Mouse (Mus musculus) gastrocnemius, adult 18-20 months (tissue): ENCODE data around the gene Rbck1. TPM values are rescaled to one million over a fixed set of nuclear protein-coding genes. Genes with fewer than 3 reads are reported as not detected.

ENCODE experiments used
- DNase-seq: peaks from one replicate; pipeline ENCODE4 v3.0.0; 2021; ENCODE audit warnings: low spot score
- total RNA-seq, 2 experiments: library from RNA; stranded (reverse); gene quantifications; 2 replicates each; pipeline ENCODE4 v1.2.3; 2021

Gene Rbck1
- total RNA-seq, 2 experiments from 2014 or later = 24.6 to 26.6 TPM

DNA sequence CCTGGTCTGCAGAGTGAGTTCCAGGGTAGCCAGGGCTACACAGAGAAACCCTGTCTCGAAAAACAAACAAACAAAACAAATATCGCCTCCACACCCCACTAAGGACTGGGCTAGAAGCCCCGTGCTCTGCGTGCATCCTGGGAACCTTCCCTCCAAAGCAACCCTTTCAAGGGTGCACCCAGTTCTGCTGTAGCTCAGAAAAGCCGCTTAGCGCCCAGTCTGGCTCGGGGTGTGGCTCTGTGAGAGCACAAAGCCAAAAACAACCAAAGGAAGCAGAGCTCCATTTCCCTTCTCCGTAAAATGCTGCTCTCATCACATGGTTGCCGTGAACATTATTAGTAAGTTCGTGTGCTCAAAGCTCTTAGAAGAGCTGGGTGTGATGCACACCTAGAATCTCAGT is 11.9 kb upstream of the Rbck1 start:
- no peak for DNase-seq

DNA sequence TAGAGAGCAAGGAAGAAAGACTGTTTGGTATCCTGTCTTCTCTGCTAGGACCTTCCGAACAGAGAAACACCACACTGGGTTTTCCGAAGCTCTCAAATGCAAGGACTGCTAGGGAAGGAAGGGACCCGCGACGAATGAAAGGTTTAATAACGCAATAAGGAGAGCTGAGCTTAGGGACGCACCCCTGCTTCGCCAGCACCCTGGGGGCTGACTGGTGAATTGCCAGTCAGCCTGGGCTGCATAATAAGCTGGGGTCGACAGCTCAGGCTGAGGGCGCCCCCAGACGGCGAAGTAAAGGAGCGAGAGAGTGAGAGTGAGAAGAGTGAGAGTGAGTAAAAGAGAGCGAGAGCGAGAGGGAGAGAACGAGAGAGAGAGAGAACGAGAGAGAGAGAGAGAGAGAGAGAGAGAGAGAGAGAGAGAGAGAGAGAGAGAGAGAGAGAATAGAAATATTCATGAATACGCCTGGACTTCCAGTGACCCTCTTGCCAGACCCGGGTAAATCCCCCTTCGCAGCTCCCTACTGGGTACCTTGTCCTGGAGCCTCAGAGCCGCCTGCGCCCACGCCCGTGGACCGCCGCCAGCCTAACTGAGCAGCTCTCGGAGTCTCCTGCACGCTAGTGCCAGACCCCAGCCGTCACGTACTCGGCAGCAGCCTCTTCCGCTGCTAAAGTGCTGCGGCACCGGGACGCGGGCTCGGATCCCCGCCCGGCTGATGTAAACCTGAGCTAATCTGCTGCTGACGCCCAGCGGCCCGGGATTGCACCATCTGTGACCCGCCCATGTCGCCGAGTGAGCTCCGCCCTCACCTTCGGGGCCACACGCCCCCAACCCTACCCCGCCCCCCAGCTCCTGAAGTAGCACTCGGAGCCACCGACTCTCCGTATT is 11.1 kb upstream of the Rbck1 start, which contains the start of gene Trib3:
TSS of gene Trib3 (minus strand) at position 704 of the 885 bp plus-strand sequence.
- peak; percentile 72 for DNase-seq

DNA sequence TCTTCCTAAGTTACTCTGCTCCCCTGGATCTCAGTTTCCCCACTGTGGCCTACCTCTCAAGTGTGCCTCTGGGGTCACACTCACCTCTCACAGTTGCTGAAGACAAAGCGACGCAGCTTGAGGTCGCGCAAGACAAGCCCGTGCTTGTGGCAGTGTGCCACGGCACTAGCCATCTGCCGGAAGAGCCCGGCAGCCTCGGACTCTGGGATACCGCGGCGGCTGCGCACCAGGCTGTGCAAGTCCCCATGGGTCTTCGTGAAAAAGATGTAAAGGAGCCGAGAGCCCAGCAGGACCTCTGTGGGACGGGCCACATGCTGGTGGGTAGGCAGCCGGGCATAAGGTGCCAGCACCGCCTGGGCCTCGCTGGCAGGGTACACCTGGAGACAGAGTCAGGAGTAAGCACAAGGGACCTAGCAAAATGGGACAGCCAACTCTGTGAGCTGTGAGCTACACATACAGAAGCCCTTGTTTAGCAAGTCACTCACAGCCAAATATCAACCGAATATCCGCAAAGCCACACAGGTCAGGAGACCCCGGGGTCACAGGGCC is 7.3 kb upstream of the Rbck1 start:
- DNase-seq = no peak

DNA sequence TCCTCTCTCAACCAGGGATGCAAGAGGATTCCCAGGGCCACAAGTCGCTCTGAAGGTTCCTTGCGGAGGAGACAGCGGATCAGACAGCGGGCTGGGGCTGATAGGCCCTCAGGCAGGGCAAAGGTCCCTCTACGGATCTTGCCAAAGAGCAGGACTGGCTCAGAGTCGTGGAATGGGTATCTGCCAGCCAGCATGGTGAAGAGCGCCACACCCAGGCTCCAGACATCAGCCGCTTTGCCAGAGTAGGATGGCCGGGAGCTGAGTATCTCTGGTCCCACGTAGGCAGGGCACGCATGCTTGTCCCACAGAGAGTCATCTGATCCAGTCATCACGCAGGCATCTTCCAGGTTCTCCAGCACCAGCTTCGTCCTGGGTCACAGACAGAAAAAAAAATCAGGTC is 5.9 kb upstream of the Rbck1 start:
- no peak for DNase-seq

DNA sequence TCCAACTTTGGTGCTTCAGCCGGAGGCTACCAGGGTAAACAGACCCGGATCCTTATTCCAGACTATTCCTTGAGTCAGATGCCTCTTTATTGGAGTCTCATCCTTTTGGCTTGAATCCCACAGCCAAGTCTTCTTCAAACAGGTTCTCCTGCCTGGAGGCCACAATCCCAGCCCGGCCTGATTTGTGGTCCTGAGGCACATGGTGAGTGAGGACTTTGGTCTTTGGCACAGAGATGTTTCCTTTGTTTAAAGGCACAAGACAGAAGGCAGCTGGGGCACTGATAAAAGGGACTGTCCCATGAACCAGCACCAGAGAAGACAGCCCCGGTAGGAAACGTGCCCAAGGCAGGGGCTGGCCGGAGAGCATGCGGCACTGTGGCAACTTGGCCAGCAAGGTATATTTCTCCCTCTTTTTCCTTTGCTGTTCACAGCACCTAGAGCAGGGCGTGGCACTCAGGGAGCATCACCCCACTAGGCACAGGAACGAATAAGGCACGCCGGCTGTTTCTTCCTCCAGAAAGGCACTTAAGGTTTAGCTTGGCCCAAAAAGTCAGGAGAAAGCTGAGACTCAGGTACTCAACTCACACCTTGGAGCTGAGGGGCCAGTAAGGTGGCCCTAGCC is 5.2 kb upstream of the Rbck1 start:
- no peak for DNase-seq

DNA sequence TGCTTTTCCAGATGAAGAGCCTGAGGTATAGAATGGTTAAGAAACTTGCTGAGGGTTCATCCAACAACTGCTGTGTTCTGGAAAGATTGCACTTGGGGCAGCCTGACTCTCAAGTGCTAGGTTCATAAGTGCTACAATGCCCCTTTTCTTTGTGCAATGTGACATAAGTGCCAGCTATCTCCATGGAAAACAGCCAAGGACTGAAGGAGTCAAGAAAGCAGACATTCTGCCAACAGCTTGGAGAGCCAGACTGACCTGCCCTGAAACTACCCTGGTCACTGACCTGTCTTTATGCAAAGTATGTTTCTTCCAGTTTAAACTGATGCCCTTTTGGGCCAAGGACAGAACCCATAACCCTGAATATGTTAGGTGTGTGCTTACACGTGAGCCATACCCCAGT is 4.4 kb upstream of the Rbck1 start:
- DNase-seq = no peak

DNA sequence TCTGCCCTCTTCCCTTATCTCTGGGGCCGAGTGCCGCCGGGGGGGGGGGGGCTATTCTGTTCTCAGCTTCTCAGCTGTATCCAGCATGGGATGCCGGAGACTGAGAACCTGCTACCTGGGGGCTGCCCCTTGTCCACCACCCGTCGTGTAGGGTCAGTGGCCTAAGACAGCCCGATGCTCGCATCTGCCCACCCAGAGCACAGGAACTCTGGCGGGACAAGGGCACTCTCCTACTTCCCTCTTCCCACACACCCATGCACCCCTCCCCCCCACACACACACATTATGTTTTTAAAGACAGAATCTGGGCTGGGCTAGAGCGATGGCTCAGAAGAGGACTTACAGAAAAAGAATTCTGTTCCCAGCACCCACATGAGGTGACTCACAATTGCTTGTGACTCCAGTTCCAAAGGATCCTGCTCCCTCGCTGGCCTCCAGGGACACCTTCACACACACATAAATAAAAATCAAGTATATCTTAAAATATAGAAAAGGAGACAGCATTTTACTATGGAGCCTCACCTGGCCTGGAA is 2.9 kb upstream of the Rbck1 start:
- no peak for DNase-seq

DNA sequence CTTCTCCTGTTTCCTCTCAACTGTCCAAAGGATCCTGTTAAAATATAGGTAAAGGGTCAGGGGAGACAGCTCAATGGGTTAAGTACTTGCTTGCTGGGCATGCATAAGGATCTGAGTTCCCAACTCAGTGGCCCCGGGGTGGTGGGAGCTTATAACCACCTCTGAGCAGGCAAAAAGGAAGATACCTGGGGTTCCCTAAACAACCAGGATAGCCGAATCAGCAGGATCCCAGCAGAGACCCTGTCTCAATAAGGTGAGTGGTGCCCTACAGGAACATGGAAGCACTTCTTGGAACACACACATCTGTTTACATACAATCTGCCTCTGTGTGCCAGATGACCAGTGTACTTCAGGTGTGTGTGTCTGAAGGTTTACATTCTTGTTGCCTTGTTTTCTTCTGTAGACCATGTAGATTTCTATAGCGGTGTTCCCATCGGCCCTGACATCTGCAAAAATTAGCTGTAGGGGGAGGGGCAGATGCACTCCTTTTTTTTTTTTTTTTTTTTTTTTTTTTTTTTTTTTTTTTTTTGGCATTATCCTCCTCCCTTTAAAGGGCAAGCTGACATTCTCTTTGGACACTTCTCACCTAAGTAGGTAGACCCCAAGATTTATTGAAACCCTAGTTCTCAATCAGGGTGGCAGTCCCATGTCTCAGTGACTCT is 1.0 kb upstream of the Rbck1 start:
- no peak for DNase-seq

DNA sequence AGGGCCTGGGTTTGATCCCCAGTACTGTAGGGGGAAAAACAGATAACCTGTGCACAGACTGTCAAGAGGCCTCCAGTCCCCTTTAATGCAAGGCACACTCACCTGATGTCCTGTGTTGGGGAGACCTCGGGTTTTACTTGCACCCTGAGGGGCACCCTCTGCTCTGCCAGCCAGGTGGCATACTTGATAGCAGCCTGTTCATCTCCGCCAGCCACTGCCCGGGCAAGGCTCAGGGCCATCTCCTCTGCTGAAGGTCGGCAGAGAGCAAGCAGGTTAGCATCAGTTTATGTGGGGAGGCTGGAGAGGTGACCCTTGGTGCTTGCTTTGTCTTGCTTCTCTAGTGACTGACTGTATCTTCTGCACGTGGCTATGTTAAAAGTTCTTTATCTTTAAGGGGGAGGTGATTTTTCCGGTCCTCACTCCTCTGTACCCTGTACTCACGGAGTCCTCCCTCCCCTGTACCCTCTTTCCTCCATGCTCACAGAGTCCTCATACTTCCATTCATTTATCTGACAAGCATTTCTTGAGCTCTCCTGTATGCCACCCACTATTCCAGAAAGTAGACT is 1.5 kb downstream of the Rbck1 start:
- no peak for DNase-seq

DNA sequence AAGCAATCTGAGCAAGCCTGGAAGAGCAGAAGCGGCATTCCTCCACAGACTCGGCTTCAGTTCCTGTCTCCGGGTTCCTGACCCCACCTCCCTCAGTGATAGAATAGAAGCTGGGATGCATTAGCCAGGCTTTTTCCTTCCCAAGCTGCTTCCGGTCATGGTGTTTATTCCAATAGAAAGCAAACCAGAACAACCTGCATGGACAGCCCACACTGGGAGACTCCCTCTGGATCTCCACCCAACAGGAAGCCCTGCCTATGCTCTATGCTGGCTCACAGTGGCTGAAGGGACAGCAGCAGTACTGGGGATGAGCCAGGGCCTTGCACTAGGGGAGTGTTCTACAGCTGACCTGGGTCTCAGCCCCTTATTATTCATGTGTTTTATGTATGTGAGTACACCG is 4.5 kb downstream of the Rbck1 start:
- DNase-seq = no peak

DNA sequence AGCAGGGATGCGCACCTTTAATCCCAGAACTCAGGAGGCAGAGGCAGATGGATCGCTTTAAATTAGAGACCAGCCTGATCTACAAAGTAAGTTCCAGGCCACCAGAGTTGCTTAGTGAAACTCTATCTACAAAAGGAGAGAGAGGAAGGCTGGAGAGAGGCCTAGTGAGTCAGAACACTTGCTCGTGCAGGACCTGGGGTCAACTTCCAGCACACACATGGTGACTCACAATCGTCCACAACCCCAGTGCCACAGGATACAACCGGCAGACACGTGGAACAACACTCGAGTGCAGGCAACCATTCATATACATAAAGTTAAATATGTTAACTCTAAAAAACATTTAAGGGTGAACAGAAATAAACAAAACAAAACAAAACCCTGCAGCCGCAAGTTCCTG is 5.8 kb downstream of the Rbck1 start:
- no peak for DNase-seq

DNA sequence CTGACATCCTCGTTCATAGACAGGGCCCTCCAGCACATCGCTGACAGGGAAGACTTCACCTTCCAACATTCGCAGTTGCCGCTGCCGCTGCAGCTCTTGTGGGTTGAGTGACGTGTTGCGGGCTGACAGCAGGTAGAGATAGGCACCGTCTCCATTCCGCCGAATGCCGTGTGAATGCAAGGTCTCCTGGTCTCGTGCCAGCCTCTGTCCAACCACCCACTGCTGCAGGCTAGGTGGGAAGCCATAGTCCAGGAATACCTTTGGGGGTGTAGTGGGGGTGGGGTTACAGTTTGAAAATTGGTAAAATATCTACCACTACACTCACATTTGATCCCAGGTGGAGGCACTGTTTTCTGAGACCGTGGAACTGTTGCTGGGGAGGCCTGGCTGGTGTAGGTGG is 6.3 kb downstream of the Rbck1 start:
- DNase-seq = no peak

DNA sequence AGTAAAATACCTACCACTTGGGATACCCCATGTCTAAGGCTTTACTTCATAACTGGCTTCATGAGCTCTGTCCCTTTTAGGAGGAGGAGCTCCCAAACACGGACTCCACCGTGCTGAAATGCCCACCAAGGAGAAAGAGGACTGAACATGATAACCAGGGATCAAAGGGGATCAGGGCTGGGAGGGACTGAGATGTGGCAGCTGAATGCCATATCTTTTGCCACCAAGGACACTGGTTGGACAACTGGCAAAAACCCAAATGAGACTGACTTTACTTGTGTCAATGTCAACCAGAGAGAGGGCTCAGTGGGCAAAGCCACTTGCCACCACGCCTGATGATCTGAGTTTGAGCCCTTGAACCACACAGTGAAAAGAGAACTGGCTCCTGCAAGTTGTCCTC is 7.6 kb downstream of the Rbck1 start:
- DNase-seq = no peak

DNA sequence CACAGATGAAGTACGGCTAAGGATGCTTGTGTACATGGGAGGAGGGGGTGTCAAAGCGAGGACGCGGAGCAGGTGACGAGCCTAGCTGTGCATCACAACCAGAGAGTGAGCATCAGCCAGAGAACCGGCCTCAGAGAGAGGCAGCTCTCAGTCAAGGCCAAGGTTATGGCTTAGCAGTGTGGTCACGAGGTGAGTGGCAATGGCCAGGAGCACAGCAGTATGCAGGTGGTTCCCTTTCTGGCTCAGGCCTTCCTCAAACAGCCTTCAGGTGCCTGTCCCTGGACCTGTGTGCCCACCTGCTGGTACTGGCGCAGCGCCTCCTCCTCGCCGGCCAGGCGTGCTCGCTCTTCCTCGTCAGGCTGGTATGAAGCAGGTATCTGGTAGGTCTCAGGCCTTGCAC is 8.5 kb downstream of the Rbck1 start:
- no peak for DNase-seq

DNA sequence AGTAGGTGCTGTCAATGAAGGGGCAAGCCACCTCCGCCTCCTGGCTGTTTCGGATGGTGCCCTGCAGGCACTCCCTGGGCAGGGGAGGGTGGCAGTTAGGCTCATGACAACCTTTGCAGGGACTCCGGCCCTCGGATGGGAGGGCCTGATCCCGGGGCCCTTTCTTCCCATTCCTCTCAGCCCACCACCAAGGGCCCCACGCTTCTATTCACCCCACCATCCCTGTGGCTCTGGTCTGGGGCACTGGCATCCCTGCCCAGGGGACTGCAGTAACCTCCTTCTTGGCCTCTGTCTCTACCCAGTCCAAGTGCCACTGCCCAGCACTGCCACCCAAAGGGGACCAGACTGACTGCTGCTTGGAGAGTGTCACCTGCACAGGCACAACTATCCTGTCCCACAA is 10.3 kb downstream of the Rbck1 start:
- no peak for DNase-seq

DNA sequence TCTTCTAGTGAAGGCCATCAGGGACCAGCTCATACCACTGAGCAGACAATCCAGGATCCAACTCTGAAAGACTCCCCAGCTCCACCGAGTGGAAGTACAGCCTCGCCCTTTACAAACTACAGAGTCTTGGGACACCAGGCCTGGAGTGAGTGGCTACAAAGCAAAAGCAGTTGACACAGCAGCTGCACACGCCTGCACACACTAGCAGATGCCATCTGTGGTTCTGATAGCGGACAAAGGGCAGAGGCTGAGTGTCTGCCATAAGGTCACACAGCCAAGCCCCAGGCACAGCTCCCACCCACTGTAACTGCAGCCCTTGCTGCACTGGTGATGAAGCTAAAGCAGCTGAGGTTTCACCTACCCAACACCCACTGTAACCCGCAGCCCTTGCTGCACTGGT is 10.9 kb downstream of the Rbck1 start:
- no peak for DNase-seq

DNA sequence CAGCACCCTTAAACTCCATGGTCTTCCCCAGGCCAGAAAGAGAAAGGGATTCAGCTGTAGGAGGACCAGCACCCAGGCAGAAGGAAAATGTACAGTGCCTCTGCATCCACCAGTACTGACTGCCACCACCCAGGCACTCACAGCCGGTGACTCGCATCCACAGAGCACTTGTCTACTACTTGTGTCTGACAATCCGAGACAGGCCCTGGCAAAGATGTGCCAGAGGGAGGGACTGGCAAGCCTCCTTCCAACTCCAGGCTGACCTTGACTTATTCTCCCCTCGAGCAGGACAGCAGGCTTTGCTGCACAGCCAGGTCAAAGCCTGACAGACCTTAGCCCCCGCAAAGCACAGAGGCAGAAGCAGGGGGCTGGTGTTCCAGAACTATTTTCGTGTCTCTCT is 15.4 kb downstream of the Rbck1 start:
- DNase-seq = no peak

DNA sequence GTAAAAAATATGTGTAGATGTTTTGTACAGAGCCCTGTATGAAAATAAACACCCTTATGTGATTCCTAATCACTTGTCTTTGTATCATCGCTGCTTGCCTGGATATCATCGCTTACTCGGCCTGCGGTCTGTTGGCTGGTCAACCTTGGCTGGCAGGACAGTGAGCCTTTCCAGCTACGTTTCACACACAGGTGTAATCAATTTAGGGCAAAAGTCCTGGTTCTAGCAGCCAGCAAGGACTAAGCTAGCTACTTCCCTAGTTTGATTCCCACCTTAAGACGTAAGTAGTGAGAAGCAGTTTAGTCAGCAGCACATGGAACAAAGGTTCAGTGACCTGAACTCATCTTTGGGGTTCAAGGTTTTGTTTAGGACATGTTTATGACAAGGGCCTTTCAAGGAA is 18.5 kb downstream of the Rbck1 start:
- no peak for DNase-seq

DNA sequence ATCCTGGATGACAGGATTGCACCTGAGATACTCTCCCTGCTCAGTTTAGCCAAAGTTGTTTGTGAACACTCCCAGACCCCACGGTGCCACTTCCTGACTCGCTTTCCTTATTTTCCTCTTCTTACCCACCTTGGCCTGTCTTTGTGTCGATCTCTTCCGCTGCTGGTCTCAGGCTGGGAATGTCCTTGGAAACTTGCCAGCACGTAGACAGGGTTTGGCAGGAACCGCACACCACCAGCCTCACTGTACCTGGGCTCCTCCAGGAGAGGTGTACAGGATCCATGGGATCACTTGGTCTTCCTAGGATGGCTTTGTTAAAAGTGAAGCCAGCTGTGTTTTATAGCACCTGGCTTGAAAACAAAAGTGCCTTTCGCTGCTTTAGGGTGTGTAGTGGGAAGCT is 19.5 kb downstream of the Rbck1 start:
- no peak for DNase-seq

DNA sequence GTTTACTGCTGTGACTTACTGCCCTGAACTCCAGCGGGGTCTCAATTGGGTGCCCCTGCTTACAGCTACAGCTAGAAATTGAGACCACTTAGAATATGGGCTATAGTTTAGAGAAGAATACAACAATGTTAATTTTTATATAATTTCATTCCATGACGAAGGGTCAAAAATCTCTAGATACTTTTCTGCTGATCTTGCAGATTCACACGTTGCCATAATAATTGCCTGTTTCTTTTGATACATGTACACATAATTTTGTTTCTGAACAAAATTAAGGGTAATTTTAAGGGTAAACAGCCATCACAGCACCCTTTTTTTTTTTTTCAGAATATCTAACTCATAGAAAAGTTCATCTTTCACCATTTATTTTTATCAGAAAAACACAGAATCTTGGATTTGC is 25.3 kb downstream of the Rbck1 start:
- no peak for DNase-seq

DNA sequence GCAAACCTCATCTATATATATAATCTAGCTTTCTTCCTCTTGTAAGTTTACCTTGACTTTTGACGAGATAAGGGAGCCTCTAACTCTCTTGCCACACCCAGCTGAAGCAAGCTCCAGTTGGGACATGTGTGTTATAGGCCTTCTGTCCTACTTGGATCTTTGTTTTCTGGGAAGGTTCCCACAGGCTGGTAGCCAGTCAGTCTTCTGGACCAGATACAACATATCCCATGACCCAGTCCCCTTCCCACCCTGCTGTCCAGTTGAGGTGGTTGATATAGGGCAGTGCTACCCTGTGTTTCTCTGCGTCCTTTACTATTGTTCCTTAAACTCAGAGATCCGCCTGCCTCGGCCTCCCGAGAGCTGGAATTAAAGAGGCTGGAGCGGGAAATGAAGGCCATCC is 27.0 kb downstream of the Rbck1 start:
- DNase-seq = no peak

DNA sequence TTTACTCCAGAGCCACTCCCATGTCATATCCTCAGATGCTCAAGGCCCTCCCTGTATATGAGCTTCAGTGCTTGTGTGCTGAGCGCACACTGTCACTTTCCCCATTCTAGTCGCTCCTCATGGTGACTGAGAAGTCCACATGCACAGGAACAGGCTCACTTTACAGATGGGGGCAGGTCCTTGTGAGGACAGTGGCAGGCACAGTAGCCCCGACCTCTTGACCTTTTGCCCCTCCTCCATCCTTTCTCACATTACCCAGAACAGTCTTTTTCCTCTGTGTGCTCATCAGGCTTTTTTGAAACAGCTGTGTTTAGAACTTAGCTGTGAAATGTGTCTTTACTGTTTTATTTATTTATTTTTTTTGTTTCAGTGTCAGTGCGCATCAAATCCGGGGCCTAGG is 28.7 kb downstream of the Rbck1 start:
- no peak for DNase-seq
